Mouse (Mus musculus) embryonic facial prominence, embryonic 14.5 days (tissue): ENCODE results near the gene Prr5. TPM values are rescaled to one million over a fixed set of nuclear protein-coding genes. Genes with fewer than 3 reads are reported as not detected.

Experiments
- ATAC-seq: fragments of 200-750 bp; cut with Nextera tagmentation; 2 replicates; pipeline ENCODE4 v1.8.0; 2017; ENCODE audit warnings: low read depth, moderate number of reproducible peaks, moderate TSS enrichment
- DNase-seq: peaks from one replicate; pipeline ENCODE4 v3.0.0-alpha.2; 2015; ENCODE audit warnings: low spot score
- H3K27ac ChIP-seq: fragments of 300-500 bp; sonication (generic); replicated peaks from 2 replicates; pipeline ENCODE4 v1.5.1; 2014; ENCODE audit warnings: low read depth, mild to moderate bottlenecking, low read length, moderate library complexity
- H3K27me3 ChIP-seq: fragments of 300-500 bp; sonication (generic); replicated peaks from 2 replicates; pipeline ENCODE4 v1.6.1; 2014; ENCODE audit warnings: low read length; ENCODE audit not compliant: control insufficient read depth, insufficient read depth
- H3K36me3 ChIP-seq: fragments of 300-500 bp; sonication (generic); 2 replicates; pipeline ENCODE4 v1.6.1; 2014; ENCODE audit warnings: low read length, mixed read lengths; ENCODE audit not compliant: control insufficient read depth, insufficient read depth
- H3K4me1 ChIP-seq: fragments of 300-500 bp; sonication (generic); 2 replicates; pipeline ENCODE4 v1.6.1; 2014; ENCODE audit warnings: antibody characterized with exemption, low read length; ENCODE audit not compliant: control insufficient read depth, insufficient read depth
- H3K4me2 ChIP-seq: fragments of 300-500 bp; sonication (generic); 2 replicates; pipeline ENCODE4 v1.6.1; 2014; ENCODE audit warnings: low read depth, mild to moderate bottlenecking, low read length, moderate library complexity, mixed read lengths
- H3K4me3 ChIP-seq: fragments of 300-500 bp; sonication (generic); 2 replicates; pipeline ENCODE4 v1.5.1; 2014; ENCODE audit warnings: low read depth, mild to moderate bottlenecking, low read length
- H3K9ac ChIP-seq: fragments of 300-500 bp; sonication (generic); 2 replicates; pipeline ENCODE4 v1.6.1; 2014; ENCODE audit warnings: low read depth, mild to moderate bottlenecking, low read length, moderate library complexity, mixed read lengths
- H3K9me3 ChIP-seq: fragments of 300-500 bp; sonication (generic); 2 replicates; pipeline ENCODE4 v1.6.1; 2016; ENCODE audit warnings: low read length; ENCODE audit not compliant: control insufficient read depth
- WGBS: fragments of 180-500 bp; shearing (Covaris S2); extraction: QIAGEN DNeasy Blood & Tissue Kit; methylation state at CpG from one replicate; pipeline ENCODE4 v1.1.7; 2014; 5-methylcytosine and 5-hydroxymethylcytosine counted together
- polyA plus RNA-seq: library from polyadenylated mRNA; unstranded; fragments of >200 nt; fragmentation: Nextera tagmentation; extraction: Ambion mirVana; gene quantifications from 2 replicates; pipeline ENCODE4 v1.2.1, GENCODE M21; 2014

Prr5 gene
- polyA plus RNA-seq, 1 experiment from 2014 or later = 26.4 TPM

- Histone ChIP-seq H3K27me3 (0 out of 2 replicates have a peak, but pooled peaks cover 5% of the 10 kb centered on the region), H3K4me2 (peak overlapping the region; percentile 85), H3K4me1 (peaks cover 25% of the 10 kb centered on the region), H3K9ac (peak overlapping the region; percentile 63), H3K4me3 (peak overlapping the region; percentile 59), H3K27ac (no peak overlapping the region), H3K9me3 (no peaks in the 10 kb centered on the region), H3K36me3 (no peaks in the 10 kb centered on the region)
- DNase-seq = peak; percentile 91
- ATAC-seq = peak; percentile 83
- WGBS = 0% methylated on average over 32 of the region's 56 CpGs
Observed at GRCm38 (mm10) chr15:84662952-84663684, 6.3 kb upstream of the Prr5 start.

- Histone ChIP-seq H3K4me1 (peaks cover 25% of the 10 kb centered on the region), H3K9ac (peak overlapping the region; percentile 63), H3K27ac (no peak overlapping the region), H3K4me3 (peak overlapping the region; percentile 59), H3K27me3 (0 out of 2 replicates have a peak, but pooled peaks cover 5% of the 10 kb centered on the region), H3K36me3 (no peaks in the 10 kb centered on the region), H3K4me2 (peak overlapping the region; percentile 85), H3K9me3 (no peaks in the 10 kb centered on the region)
- DNase-seq (no peak), ATAC-seq (no peak)
- WGBS = 45% methylated on average over 10 of the region's 10 CpGs
Observed at GRCm38 (mm10) chr15:84663685-84664060, 5.7 kb upstream of the Prr5 start.

- no peak overlapping the region for H3K27ac ChIP-seq
- DNase-seq = no peak
- H3K36me3 ChIP-seq = no peaks in the 10 kb centered on the region
- H3K27me3 ChIP-seq = 0 out of 2 replicates have a peak, but pooled peaks cover 5% of the 10 kb centered on the region
- ATAC-seq = no peak
- no peak overlapping the region for H3K4me3 ChIP-seq
- H3K9ac ChIP-seq = no peak overlapping the region; the same call in 1 of the 2 replicates
- 29% methylated on average over 16 of the region's 16 CpGs for WGBS
- H3K4me2 ChIP-seq = peak overlapping the region; percentile 85
- no peaks in the 10 kb centered on the region for H3K9me3 ChIP-seq
- peaks cover 23% of the 10 kb centered on the region for H3K4me1 ChIP-seq
Observed at GRCm38 (mm10) chr15:84664542-84665460, 4.6 kb upstream of the Prr5 start.

- 61% methylated on average over 9 of the region's 9 CpGs for WGBS
Observed at GRCm38 (mm10) chr15:84665662-84666061, 3.8 kb upstream of the Prr5 start.

GRCm38 (mm10) chr15:84666065-84666464, 3.4 kb upstream of the Prr5 start:
- ATAC-seq (no peak), DNase-seq (no peak)
- WGBS = 46% methylated on average over 4 of the region's 4 CpGs
- no peak overlapping the region for H3K9ac ChIP-seq
- H3K4me2 ChIP-seq = no peak overlapping the region
- no peaks in the 10 kb centered on the region for H3K9me3 ChIP-seq
- peaks cover 18% of the 10 kb centered on the region for H3K4me1 ChIP-seq
- H3K4me3 ChIP-seq = no peak overlapping the region
- H3K27ac ChIP-seq = no peak overlapping the region
- 0 out of 2 replicates have a peak, but pooled peaks cover 5% of the 10 kb centered on the region for H3K27me3 ChIP-seq
- H3K36me3 ChIP-seq = no peaks in the 10 kb centered on the region

More at GRCm38 (mm10) chr15:84665662-84666061, 3.8 kb upstream of the Prr5 start:
- Histone ChIP-seq H3K4me2 (no peak overlapping the region), H3K9ac (no peak overlapping the region), H3K4me1 (peaks cover 18% of the 10 kb centered on the region), H3K36me3 (no peaks in the 10 kb centered on the region), H3K27ac (no peak overlapping the region), H3K4me3 (no peak overlapping the region), H3K9me3 (no peaks in the 10 kb centered on the region), H3K27me3 (0 out of 2 replicates have a peak, but pooled peaks cover 5% of the 10 kb centered on the region)
- ATAC-seq (no peak), DNase-seq (no peak)

- Histone ChIP-seq H3K9me3 (no peaks in the 10 kb centered on the region), H3K36me3 (no peaks in the 10 kb centered on the region), H3K4me3 (no peak overlapping the region), H3K4me2 (no peak overlapping the region), H3K4me1 (peaks cover 18% of the 10 kb centered on the region), H3K27me3 (0 out of 2 replicates have a peak, but pooled peaks cover 5% of the 10 kb centered on the region), H3K27ac (no peak overlapping the region), H3K9ac (no peak overlapping the region)
- DNase-seq (no peak), ATAC-seq (no peak)
- 71% methylated on average over 6 of the region's 6 CpGs for WGBS
Observed at GRCm38 (mm10) chr15:84667601-84668000, 1.8 kb upstream of the Prr5 start.

- H3K36me3 ChIP-seq = no peaks in the 10 kb centered on the region
- ATAC-seq (no peak), DNase-seq (peak; percentile 26)
- no peaks in the 10 kb centered on the region for H3K27me3 ChIP-seq
- WGBS = 75% methylated on average over 23 of the region's 23 CpGs
- H3K4me3 ChIP-seq = no peak overlapping the region
- no peaks in the 10 kb centered on the region for H3K9me3 ChIP-seq
- H3K4me2 ChIP-seq = no peak overlapping the region
- H3K27ac ChIP-seq = 0 out of 2 replicates have a peak overlapping the region, but pooled peaks have one; percentile 48
- 0 out of 2 replicates have a peak overlapping the region, but pooled peaks have one; percentile 11 for H3K9ac ChIP-seq
- peaks cover 2% of the 10 kb centered on the region; the same call in 1 of the 2 replicates for H3K4me1 ChIP-seq
Observed at GRCm38 (mm10) chr15:84669771-84670656, 594 bp downstream of the Prr5 start.

- 60% methylated on average over 4 of the region's 4 CpGs for WGBS
- Histone ChIP-seq H3K9ac (no peak overlapping the region), H3K4me1 (no peaks in the 10 kb centered on the region), H3K9me3 (no peaks in the 10 kb centered on the region), H3K36me3 (no peaks in the 10 kb centered on the region), H3K4me3 (no peak overlapping the region), H3K4me2 (no peak overlapping the region), H3K27me3 (no peaks in the 10 kb centered on the region), H3K27ac (no peak overlapping the region)
- DNase-seq (no peak), ATAC-seq (no peak)
Observed at GRCm38 (mm10) chr15:84670657-84671055, 1.2 kb downstream of the Prr5 start.
